Mouse (Mus musculus) kidney, postnatal 0 days (tissue): ENCODE measurements around the gene Abhd17a. TPM values are rescaled to one million over a fixed set of nuclear protein-coding genes. Genes with fewer than 3 reads are reported as not detected.

Experiments used
- ATAC-seq: fragments of 200-750 bp; cut with Nextera tagmentation; replicated peaks from 2 replicates; pipeline ENCODE4 v1.8.0; 2017; ENCODE audit warnings: low read depth, moderate number of reproducible peaks, moderate TSS enrichment, moderate library complexity; ENCODE audit not compliant: low FRiP score
- DNase-seq: peaks from one replicate; pipeline ENCODE4 v3.0.0-alpha.2; 2016; ENCODE audit warnings: low spot score
- H3K27ac ChIP-seq: fragments of 300-500 bp; sonication (generic); 2 replicates; pipeline ENCODE4 v1.5.1; 2014; ENCODE audit warnings: mild to moderate bottlenecking
- H3K27me3 ChIP-seq: fragments of 300-500 bp; sonication (generic); 2 replicates; pipeline ENCODE4 v1.6.1; 2014; ENCODE audit warnings: low read length, mixed read lengths; ENCODE audit not compliant: insufficient read depth
- H3K36me3 ChIP-seq: fragments of 300-500 bp; sonication (generic); 2 replicates; pipeline ENCODE4 v1.6.1; 2014; ENCODE audit warnings: low read length, mixed read lengths; ENCODE audit not compliant: insufficient read depth
- H3K4me1 ChIP-seq: fragments of 300-500 bp; sonication (generic); replicated peaks from 2 replicates; pipeline ENCODE4 v1.6.1; 2014; ENCODE audit warnings: antibody characterized with exemption, low read length, mixed read lengths; ENCODE audit not compliant: insufficient read depth
- H3K4me2 ChIP-seq: fragments of 300-500 bp; sonication (generic); 2 replicates; pipeline ENCODE4 v1.6.1; 2014; ENCODE audit warnings: mild to moderate bottlenecking, low read length, moderate library complexity, mixed read lengths
- H3K4me3 ChIP-seq: fragments of 300-500 bp; sonication (generic); replicated peaks from 2 replicates; pipeline ENCODE4 v1.5.1; 2014; ENCODE audit warnings: low read depth, low read length
- H3K9ac ChIP-seq: fragments of 300-500 bp; sonication (generic); 2 replicates; pipeline ENCODE4 v1.6.1; 2014; ENCODE audit warnings: low read depth, low read length
- H3K9me3 ChIP-seq: fragments of 300-500 bp; sonication (generic); replicated peaks from 2 replicates; pipeline ENCODE4 v1.6.1; 2016; ENCODE audit warnings: low read length, inconsistent platforms, mixed read lengths
- CTCF ChIP-seq: IDR thresholded peaks from 2 replicates; pipeline ENCODE4 v1.5.1; 2016; ENCODE audit warnings: antibody characterized with exemption, low read depth, mild to moderate bottlenecking, moderate library complexity
- WGBS: fragments of 180-500 bp; shearing (Covaris S2); extraction: QIAGEN DNeasy Blood & Tissue Kit; methylation state at CpG from one replicate; pipeline ENCODE4 v1.1.7; 2014; 5-methylcytosine and 5-hydroxymethylcytosine counted together
- polyA plus RNA-seq: library from polyadenylated mRNA; unstranded; fragments of >200 nt; fragmentation: Nextera tagmentation; extraction: Ambion mirVana; gene quantifications from 2 replicates; pipeline ENCODE4 v1.2.1, GENCODE M21; 2015

Abhd17a gene
- polyA plus RNA-seq, 1 experiment from 2014 or later = 121 TPM

DNA sequence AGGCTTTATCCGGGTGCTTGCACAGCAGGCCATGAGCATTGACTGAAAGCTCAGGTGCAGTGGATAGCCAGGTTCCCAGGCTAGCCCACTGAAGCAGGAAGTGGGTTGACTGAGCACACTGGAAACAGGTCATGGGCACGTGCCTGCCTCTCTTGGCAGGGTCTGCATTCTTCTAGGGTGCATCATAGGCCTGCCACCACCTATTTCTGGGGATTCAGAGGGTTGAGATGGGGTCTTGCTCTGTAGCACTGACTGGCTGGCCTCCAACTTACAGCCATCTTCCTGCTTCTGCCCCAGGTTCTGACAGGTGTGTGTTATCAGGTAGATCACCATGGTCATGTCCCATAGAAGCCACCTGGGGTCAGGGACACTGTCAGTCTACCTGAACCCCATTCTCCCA, 14.8 kb upstream of the Abhd17a start:
- DNase-seq (no peak), ATAC-seq (no peak)
- WGBS = 87% methylated on average over 2 of the region's 2 CpGs
- H3K27ac ChIP-seq = no peak overlapping the region
- H3K4me1 ChIP-seq = peaks cover 9% of the 10 kb centered on the region; the same call in 1 of the 2 replicates
- no peak for TF ChIP-seq CTCF
- H3K4me2 ChIP-seq = no peak overlapping the region
- no peak overlapping the region for H3K4me3 ChIP-seq
- no peak overlapping the region for H3K9ac ChIP-seq
- H3K27me3 ChIP-seq = no peaks in the 10 kb centered on the region
- H3K36me3 ChIP-seq = peaks cover 27% of the 10 kb centered on the region
- H3K9me3 ChIP-seq = no peaks in the 10 kb centered on the region

DNA sequence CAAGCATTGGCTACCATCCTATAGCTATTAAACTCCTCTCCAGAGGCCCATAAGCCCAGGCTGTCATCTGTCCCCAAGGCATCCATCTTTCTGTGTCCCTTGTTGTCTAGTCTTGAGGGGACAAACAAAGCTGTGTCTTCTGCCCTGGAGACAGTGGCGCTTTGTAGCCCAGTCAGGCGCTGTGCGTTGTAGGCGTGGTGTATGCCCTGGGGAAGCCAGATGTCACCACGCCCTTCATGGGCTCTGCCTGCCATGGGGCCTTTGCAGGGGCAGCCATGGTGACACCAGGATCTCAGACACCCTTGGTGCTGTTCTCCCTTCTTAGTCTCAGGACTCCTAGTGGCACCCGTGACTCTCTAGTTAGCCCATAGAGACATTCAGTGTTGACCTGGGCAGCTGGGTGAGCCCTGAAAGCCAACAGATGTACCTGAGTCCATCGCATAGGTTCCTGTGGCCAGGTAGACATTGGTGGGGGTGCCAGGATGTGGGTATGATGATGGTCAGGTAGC, 13.9 kb upstream of the Abhd17a start:
- H3K36me3 ChIP-seq = peaks cover 25% of the 10 kb centered on the region
- ATAC-seq (no peak), DNase-seq (no peak)
- 89% methylated on average over 7 of the region's 7 CpGs for WGBS
- peak overlapping the region; percentile 61; the same call in 1 of the 2 replicates for H3K9ac ChIP-seq
- no peak overlapping the region; the same call in 1 of the 2 replicates for H3K4me3 ChIP-seq
- no peak overlapping the region; the same call in 1 of the 2 replicates for H3K27ac ChIP-seq
- peaks cover 9% of the 10 kb centered on the region; the same call in 1 of the 2 replicates for H3K4me1 ChIP-seq
- H3K27me3 ChIP-seq = no peaks in the 10 kb centered on the region
- no peaks in the 10 kb centered on the region; the same call in 1 of the 2 replicates for H3K9me3 ChIP-seq
- no peak for TF ChIP-seq CTCF
- peak overlapping the region; percentile 79 for H3K4me2 ChIP-seq

DNA sequence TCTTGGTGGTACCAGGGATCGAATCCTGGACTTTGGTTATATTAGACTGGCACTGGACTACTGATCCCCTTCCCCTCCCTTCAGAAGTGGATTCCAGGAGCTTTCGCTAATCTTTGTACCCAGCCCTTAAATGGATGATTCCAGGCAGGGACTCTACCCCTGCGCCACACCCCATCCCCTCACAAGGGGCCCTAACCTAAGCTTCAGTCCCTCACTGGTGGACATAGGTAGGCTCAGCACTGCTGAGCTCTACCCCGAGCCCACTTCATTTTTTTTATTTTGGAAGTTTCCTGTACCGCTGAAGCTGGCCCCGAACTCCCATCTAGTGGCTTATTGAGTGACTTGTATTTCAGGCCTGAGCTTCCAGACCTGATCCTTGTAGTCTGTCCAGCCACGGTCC, 13.2 kb upstream of the Abhd17a start:
- Histone ChIP-seq H3K4me1 (peaks cover 9% of the 10 kb centered on the region; the same call in 1 of the 2 replicates), H3K4me3 (peak overlapping the region; percentile 71), H3K27ac (peak overlapping the region; percentile 80), H3K9me3 (no peaks in the 10 kb centered on the region; the same call in 1 of the 2 replicates), H3K4me2 (peak overlapping the region; percentile 79), H3K27me3 (no peaks in the 10 kb centered on the region), H3K9ac (peak overlapping the region; percentile 61), H3K36me3 (peaks cover 21% of the 10 kb centered on the region; the same call in 1 of the 2 replicates)
- DNase-seq (no peak), ATAC-seq (no peak)
- WGBS = 24% methylated on average over 7 of the region's 7 CpGs
- TF ChIP-seq CTCF = no peak

DNA sequence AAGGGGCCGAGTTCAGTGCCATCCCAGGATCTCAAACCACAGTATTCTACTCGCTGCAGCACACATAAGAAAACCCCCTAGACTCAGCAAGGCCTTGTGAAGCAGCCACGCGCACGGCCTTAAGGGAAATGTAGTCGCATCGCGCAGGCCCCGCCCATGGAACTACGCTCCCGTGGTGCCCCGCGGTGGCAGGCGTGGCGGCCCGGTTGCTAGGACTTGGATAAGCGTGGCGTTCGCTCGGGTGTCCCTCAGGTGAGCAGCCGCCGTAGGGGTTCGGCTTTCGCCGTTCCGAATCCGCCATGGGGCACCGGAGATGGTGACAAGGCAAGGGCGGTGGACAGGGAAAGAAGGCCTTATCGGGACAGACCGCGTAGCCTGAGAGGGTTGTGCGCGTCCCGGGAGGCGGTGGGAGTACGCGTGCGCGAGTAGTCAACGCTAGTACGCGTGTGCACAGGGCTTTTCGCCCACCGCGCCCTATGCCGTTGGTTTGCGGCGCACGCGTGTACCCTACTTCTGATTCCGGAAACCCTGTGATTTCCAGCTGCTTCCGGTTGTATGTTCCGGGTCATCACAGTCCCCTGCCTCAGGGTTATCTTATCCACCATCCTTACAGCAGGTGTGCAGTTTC, 12.7 kb upstream of the Abhd17a start, which contains the start of the genes Scamp4 and Adat3:
Gene Scamp4 (plus strand): TSS at position 175 of the 628 bp plus-strand sequence.
Gene Adat3 (plus strand): TSS at position 183 of the 628 bp plus-strand sequence.
- no peaks in the 10 kb centered on the region; the same call in 1 of the 2 replicates for H3K9me3 ChIP-seq
- peaks cover 17% of the 10 kb centered on the region; the same call in 1 of the 2 replicates for H3K36me3 ChIP-seq
- no peak for TF ChIP-seq CTCF
- H3K4me2 ChIP-seq = peak within 1 kb of the TSS; percentile 79
- H3K4me3 ChIP-seq = peak within 1 kb of the TSS; percentile 71
- WGBS = 2% methylated on average over 53 of the region's 54 CpGs
- peak within 1 kb of the TSS; percentile 80 for H3K27ac ChIP-seq
- DNase-seq (peak; percentile 97), ATAC-seq (peak; percentile 92)
- peak within 1 kb of the TSS; percentile 61 for H3K9ac ChIP-seq
- peaks cover 9% of the 10 kb centered on the region; the same call in 1 of the 2 replicates for H3K4me1 ChIP-seq
- no peaks in the 10 kb centered on the region for H3K27me3 ChIP-seq

DNA sequence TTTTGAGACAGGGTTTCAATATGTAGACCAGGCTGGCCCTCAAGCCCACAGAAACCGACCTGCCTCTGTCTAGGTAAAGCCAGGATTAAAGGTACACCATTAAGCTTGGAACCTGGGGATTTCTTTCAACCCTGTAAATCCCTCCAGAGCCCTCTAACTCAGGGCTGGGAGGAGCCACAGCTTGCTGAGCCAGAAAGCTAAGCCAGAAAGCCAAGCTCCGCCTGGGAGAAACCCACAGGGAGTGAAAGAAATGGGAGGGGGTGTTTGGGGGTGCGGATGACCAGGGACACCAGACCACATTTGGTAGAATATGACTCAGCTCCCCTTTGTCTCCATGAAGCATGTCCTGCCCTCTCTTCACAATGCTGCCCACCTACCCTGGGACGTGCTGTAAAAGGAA, 6.2 kb upstream of the Abhd17a start:
- no peak overlapping the region for H3K9ac ChIP-seq
- H3K27me3 ChIP-seq = no peaks in the 10 kb centered on the region

DNA sequence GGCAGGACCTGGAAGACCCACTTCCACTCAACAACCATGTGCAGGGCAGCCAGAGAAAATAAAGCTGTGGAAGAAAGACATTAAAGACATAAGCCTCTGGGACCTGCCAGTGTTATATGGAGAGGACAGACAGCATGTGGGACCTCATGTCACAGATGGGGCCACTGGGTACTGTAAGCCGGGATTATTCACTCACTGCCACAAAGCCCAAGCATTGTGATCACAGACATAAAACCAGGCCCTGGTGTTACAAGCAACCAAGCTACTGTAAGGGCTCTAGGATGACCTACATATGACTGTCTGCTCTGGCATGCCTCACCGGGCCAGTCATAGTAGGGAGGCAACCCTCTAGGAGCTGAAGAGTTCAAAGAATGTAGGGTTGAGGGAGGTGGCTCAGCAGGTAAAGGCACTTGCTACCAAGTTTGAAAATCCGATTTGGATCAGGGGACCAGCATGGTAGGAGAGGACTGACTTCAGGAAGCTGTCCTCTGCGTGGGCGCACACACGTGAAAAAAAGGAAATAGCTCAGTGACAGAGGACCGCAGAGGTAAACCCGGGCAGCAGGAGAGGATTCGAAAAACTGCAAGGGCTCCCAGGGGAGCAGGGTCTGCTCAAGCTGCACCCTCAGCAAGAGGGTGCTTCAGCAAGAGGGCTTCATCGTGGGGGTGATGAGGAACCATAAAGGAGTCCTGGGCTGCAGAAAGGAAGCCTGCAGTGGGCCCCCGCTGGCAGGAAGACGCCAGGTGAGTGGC, 838 bp downstream of the Abhd17a start:
- Histone ChIP-seq H3K9ac (peak overlapping the region; percentile 81), H3K4me1 (peaks cover 17% of the 10 kb centered on the region), H3K4me3 (peak overlapping the region; percentile 79), H3K4me2 (peak overlapping the region; percentile 80), H3K27me3 (no peaks in the 10 kb centered on the region), H3K36me3 (peaks cover 12% of the 10 kb centered on the region; the same call in 1 of the 2 replicates), H3K27ac (peak overlapping the region; percentile 69), H3K9me3 (no peaks in the 10 kb centered on the region)
- 10% methylated on average over 12 of the region's 12 CpGs for WGBS
- ATAC-seq = no peak
- DNase-seq = no peak
- no peak for TF ChIP-seq CTCF

More for the DNA sequence above, 6.2 kb upstream of the Abhd17a start:
- H3K27ac ChIP-seq = no peak overlapping the region
- no peaks in the 10 kb centered on the region for H3K36me3 ChIP-seq
- no peak for ATAC-seq
- no peak overlapping the region for H3K4me2 ChIP-seq
- WGBS = 45% methylated on average over 4 of the region's 4 CpGs
- no peaks in the 10 kb centered on the region; the same call in 1 of the 2 replicates for H3K9me3 ChIP-seq
- H3K4me1 ChIP-seq = no peaks in the 10 kb centered on the region
- no peak for TF ChIP-seq CTCF
- DNase-seq = no peak
- H3K4me3 ChIP-seq = no peak overlapping the region
